Mouse (Mus musculus): ENCODE measurements around the gene Palld. TPM values are rescaled to one million over a fixed set of nuclear protein-coding genes. Genes with fewer than 3 reads are reported as not detected.
A peak's percentile ranks its signal among the peaks of the same experiment; 100 is the strongest.

The Palld gene
- polyA plus RNA-seq (2015; fragmentation: Nextera tagmentation; extraction: Ambion mirVana), result 24.5 and 25.2 TPM in 2 replicates

DNA sequence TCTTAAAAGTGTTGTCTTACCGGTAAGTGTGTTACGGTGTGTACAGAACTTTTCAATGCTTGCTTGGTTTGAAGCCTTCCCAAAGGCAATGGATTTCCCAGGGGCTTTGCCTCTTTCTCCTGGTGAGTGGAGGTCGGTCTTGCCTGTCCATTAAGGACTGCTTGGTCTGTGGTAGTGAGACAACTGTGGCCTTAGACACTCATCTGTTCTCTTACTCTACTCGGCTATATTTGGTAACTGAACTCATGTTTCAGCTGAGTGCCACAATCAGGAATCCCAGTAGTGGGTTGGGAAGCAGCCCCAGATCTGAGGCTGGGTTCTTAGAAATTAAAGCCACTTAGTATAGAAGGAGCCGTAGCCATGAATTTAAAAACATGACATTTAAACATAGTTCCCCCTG is at the start of gene Palld:
Gene Palld, minus strand, starts transcription at position 170 of the 400 bp plus-strand sequence.
- ATAC-seq (ENCODE audit: low FRiP score), result no peak
- 91% methylated on average over 5 of the region's 5 CpGs for WGBS
- H3K4me1 ChIP-seq (replicated peaks), result no peaks in the 10 kb centered on the region
- H3K27ac ChIP-seq, result no peak within 1 kb of the TSS
- H3K4me3 ChIP-seq, result no peak within 1 kb of the TSS
- H3K36me3 ChIP-seq, result no peaks in the 10 kb centered on the region
- H3K9me3 ChIP-seq, result no peaks in the 10 kb centered on the region
- no peaks in the 10 kb centered on the region for H3K27me3 ChIP-seq
- H3K9ac ChIP-seq, result no peak within 1 kb of the TSS
- no peak within 1 kb of the TSS for H3K4me2 ChIP-seq

GRCm38 (mm10) chr8:61937576-61937975 is 35.1 kb upstream of the Palld start:
- no peaks in the 10 kb centered on the region for H3K36me3 ChIP-seq
- H3K4me1 ChIP-seq (replicated peaks), result no peaks in the 10 kb centered on the region
- no peak overlapping the region for H3K27ac ChIP-seq
- no peaks in the 10 kb centered on the region for H3K9me3 ChIP-seq
- H3K27me3 ChIP-seq, result no peaks in the 10 kb centered on the region
- H3K4me3 ChIP-seq, result no peak overlapping the region
- no peak overlapping the region for H3K9ac ChIP-seq
- WGBS, result 74% methylated on average over 2 of the region's 2 CpGs
- ATAC-seq (ENCODE audit: low FRiP score), result no peak
- no peak overlapping the region for H3K4me2 ChIP-seq

- 0 out of 2 replicates have a peak, but pooled peaks cover 3% of the 10 kb centered on the region for H3K27me3 ChIP-seq
- H3K4me3 ChIP-seq, result no peak overlapping the region
- H3K9ac ChIP-seq, result no peak overlapping the region
- no peaks in the 10 kb centered on the region for H3K9me3 ChIP-seq
- no peaks in the 10 kb centered on the region for H3K36me3 ChIP-seq
- WGBS, result 43% methylated on average over 2 of the region's 2 CpGs
- peaks cover 3% of the 10 kb centered on the region for H3K4me1 ChIP-seq (replicated peaks)
- no peak overlapping the region for H3K4me2 ChIP-seq
- no peak overlapping the region for H3K27ac ChIP-seq
- ATAC-seq (ENCODE audit: low FRiP score), result no peak
These were observed 30.8 kb upstream of the Palld start for GRCm38 (mm10) chr8:61933243-61933642.

GRCm38 (mm10) chr8:61927777-61928494 is 25.4 kb upstream of the Palld start, which contains the start of gene Ddx60:
Ddx60 (plus strand) TSS chr8:61928087.
- H3K4me2 ChIP-seq, result peak within 1 kb of the TSS; percentile 71
- H3K9ac ChIP-seq, result peak within 1 kb of the TSS; percentile 65
- peaks cover 10% of the 10 kb centered on the region for H3K4me1 ChIP-seq (replicated peaks)
- no peak within 1 kb of the TSS for H3K27ac ChIP-seq
- 0 out of 2 replicates have a peak, but pooled peaks cover 4% of the 10 kb centered on the region for H3K27me3 ChIP-seq
- H3K9me3 ChIP-seq, result no peaks in the 10 kb centered on the region
- 21% methylated on average over 22 of the region's 22 CpGs for WGBS
- ATAC-seq (ENCODE audit: low FRiP score), result no peak; the same call in 1 of the 2 replicates
- H3K36me3 ChIP-seq, result no peaks in the 10 kb centered on the region
- peak within 1 kb of the TSS; percentile 43 for H3K4me3 ChIP-seq

GRCm38 (mm10) chr8:61924518-61924917 is 22.0 kb upstream of the Palld start:
- no peak overlapping the region for H3K9ac ChIP-seq
- no peak overlapping the region for H3K27ac ChIP-seq
- no peak overlapping the region for H3K4me2 ChIP-seq
- no peaks in the 10 kb centered on the region for H3K9me3 ChIP-seq
- H3K36me3 ChIP-seq, result no peaks in the 10 kb centered on the region
- H3K4me3 ChIP-seq, result no peak overlapping the region
- WGBS, result 91% methylated on average over 1 of the region's 1 CpGs
- ATAC-seq (ENCODE audit: low FRiP score), result no peak
- 0 out of 2 replicates have a peak, but pooled peaks cover 4% of the 10 kb centered on the region for H3K27me3 ChIP-seq
- peaks cover 10% of the 10 kb centered on the region for H3K4me1 ChIP-seq (replicated peaks)

GRCm38 (mm10) chr8:61921454-61922054 is 19.1 kb upstream of the Palld start:
- H3K9ac ChIP-seq, result no peak overlapping the region
- no peaks in the 10 kb centered on the region for H3K36me3 ChIP-seq
- WGBS, result 89% methylated on average over 10 of the region's 10 CpGs
- H3K27ac ChIP-seq, result no peak overlapping the region
- H3K27me3 ChIP-seq, result no peaks in the 10 kb centered on the region
- H3K9me3 ChIP-seq, result no peaks in the 10 kb centered on the region
- no peaks in the 10 kb centered on the region for H3K4me1 ChIP-seq (replicated peaks)
- H3K4me2 ChIP-seq, result no peak overlapping the region
- no peak for ATAC-seq (ENCODE audit: low FRiP score)
- H3K4me3 ChIP-seq, result no peak overlapping the region

DNA sequence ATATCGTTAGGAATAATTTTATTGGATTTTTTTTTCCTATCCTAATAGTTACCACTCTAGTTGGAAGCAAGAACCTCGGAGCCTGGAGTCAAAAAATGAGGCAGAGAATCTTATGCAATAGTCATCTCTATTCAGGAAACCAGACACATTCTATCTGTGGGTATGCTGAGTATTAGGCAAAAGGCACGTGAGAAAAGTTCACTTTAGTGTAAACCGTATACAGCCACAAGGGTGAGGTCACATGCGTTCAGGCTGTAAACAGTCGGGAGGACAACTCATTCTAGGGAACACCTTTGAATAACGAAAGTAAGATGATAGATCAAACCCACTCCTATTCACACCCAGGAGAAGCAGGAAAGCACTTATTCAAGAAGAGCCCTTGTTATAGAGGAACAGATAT is 17.9 kb upstream of the Palld start:
- Histone ChIP-seq H3K9me3 (no peaks in the 10 kb centered on the region), H3K36me3 (no peaks in the 10 kb centered on the region), H3K27ac (no peak overlapping the region), H3K4me1 (replicated peaks) (no peaks in the 10 kb centered on the region), H3K9ac (no peak overlapping the region), H3K27me3 (no peaks in the 10 kb centered on the region), H3K4me2 (no peak overlapping the region), H3K4me3 (no peak overlapping the region)
- no peak for ATAC-seq (ENCODE audit: low FRiP score)
- WGBS, result 85% methylated on average over 7 of the region's 7 CpGs

DNA sequence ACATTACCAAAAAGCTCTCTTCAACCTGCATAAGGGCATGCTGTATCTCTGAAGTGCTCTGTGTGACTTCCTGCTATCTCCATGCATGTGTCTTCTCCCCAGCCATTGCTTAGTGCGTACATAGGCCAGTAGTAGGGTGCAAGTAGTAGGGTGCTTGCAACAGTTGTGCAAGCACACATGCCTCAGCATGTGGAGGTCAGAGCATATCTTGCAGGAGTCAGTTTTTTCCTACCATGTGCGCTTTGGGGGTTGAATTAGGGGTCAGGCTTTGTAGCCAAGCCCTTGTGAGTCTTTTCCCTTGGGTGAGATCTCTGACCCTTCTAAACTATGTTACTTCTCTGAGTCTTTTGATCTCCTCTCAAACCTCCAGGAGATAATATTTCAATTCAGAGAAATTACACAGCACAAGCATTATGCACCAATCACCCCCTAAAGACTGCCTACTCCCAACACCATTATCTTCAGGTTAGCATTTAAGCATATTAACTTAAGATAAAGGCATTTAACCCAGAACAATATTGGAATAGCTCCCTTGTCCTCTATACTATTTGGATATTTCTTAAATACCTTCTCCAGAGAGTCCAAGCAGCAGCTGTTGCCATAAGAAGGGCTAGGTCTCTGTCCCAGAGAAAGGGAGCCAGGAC is 16.8 kb upstream of the Palld start:
- Histone ChIP-seq H3K4me1 (replicated peaks) (no peaks in the 10 kb centered on the region), H3K4me2 (no peak overlapping the region), H3K9me3 (no peaks in the 10 kb centered on the region), H3K27me3 (no peaks in the 10 kb centered on the region), H3K9ac (no peak overlapping the region), H3K4me3 (no peak overlapping the region), H3K36me3 (no peaks in the 10 kb centered on the region), H3K27ac (no peak overlapping the region)
- 94% methylated on average over 2 of the region's 2 CpGs for WGBS
- ATAC-seq (ENCODE audit: low FRiP score), result no peak

DNA sequence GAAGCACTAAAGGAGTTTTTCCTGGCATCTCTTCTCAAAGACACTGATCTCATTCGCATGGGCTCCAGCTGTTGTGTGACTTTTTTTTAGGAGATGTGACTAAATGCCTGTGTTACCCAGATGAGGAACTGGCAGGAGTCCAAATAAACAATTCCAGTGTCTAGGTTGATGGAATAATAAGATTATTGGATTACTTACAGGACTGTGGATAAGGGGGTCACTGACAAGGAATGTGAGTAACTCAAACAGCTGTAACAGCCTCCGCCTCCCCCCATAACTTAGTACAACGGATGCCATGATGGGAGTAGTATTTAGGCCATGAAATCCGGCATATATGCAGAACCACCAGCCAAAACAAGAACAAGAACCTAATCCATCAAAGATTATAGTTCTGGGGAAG is 14.8 kb upstream of the Palld start:
- ATAC-seq (ENCODE audit: low FRiP score), result no peak

DNA sequence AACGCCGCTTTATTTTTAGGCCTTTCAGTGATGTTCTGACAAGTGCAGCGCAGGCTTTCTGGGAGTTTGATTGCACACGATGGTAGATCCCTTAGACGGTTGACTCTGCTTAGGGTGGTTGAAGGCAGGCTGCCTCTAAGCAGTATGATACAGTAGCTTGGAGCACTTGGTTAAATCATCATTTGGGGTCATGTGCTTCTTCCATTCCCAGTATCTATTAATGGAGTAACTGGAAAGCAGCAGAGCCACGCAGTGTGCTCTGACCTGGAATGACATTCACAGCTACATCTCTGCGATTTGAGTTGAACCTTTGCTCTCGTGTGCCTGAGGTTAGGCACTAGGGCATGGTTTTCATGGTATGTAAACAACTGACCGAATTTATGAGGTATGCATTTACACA is 11.5 kb upstream of the Palld start:
- no peaks in the 10 kb centered on the region for H3K4me1 ChIP-seq (replicated peaks)
- WGBS, result 88% methylated on average over 9 of the region's 9 CpGs
- H3K4me2 ChIP-seq, result no peak overlapping the region
- no peaks in the 10 kb centered on the region for H3K36me3 ChIP-seq
- no peak overlapping the region for H3K27ac ChIP-seq
- no peak overlapping the region for H3K4me3 ChIP-seq
- no peaks in the 10 kb centered on the region for H3K9me3 ChIP-seq
- ATAC-seq (ENCODE audit: low FRiP score), result no peak
- H3K27me3 ChIP-seq, result no peaks in the 10 kb centered on the region
- no peak overlapping the region for H3K9ac ChIP-seq

More for the DNA sequence above, 14.8 kb upstream of the Palld start:
- Histone ChIP-seq H3K27ac (no peak overlapping the region), H3K9me3 (no peaks in the 10 kb centered on the region), H3K4me1 (replicated peaks) (no peaks in the 10 kb centered on the region), H3K27me3 (no peaks in the 10 kb centered on the region), H3K36me3 (no peaks in the 10 kb centered on the region), H3K4me2 (no peak overlapping the region), H3K9ac (no peak overlapping the region), H3K4me3 (no peak overlapping the region)
- WGBS, result 84% methylated on average over 4 of the region's 4 CpGs

GRCm38 (mm10) chr8:61912817-61913216 is 10.3 kb upstream of the Palld start:
- H3K4me1 ChIP-seq (replicated peaks), result no peaks in the 10 kb centered on the region
- no peaks in the 10 kb centered on the region for H3K9me3 ChIP-seq
- no peak overlapping the region for H3K4me3 ChIP-seq
- H3K27ac ChIP-seq, result no peak overlapping the region
- no peak overlapping the region for H3K9ac ChIP-seq
- 92% methylated on average over 5 of the region's 5 CpGs for WGBS
- no peak overlapping the region for H3K4me2 ChIP-seq
- ATAC-seq (ENCODE audit: low FRiP score), result no peak
- H3K36me3 ChIP-seq, result no peaks in the 10 kb centered on the region
- H3K27me3 ChIP-seq, result no peaks in the 10 kb centered on the region

DNA sequence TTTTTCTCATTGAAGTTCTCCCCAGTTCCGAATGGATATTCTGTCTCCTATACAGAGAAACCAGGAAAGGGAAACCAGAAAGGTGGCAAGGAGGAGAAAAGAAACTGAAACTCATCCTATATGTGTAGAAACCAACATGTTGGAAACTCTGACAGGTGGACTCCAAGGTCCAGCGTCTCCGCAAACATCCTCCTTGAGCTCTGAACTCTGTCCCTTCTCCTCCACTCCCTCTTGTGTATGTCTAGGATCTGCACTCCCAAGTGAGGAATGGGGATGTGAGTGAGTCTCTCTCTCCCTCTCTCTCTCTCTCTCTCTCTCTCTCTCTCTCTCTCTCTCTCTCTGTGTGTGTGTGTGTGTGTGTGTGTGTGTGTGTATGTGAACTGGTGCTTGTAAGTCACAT is 6.8 kb upstream of the Palld start:
- no peaks in the 10 kb centered on the region for H3K9me3 ChIP-seq
- no peaks in the 10 kb centered on the region for H3K27me3 ChIP-seq
- no peaks in the 10 kb centered on the region for H3K36me3 ChIP-seq
- H3K4me1 ChIP-seq (replicated peaks), result no peaks in the 10 kb centered on the region
- no peak overlapping the region for H3K27ac ChIP-seq
- H3K4me3 ChIP-seq, result no peak overlapping the region
- no peak overlapping the region for H3K4me2 ChIP-seq
- WGBS, result 86% methylated on average over 3 of the region's 3 CpGs
- H3K9ac ChIP-seq, result no peak overlapping the region
- ATAC-seq (ENCODE audit: low FRiP score), result no peak
